Mouse (Mus musculus) heart, adult 10 weeks (tissue): ENCODE results near the gene Doc2b. TPM values are rescaled to one million over a fixed set of nuclear protein-coding genes. Genes with fewer than 3 reads are reported as not detected.

Experiments
- polyA plus RNA-seq: library from polyadenylated mRNA; stranded (reverse); fragments of 350-450 nt; fragmentation: Illumina TruSeq; extraction: RNeasy Lipid Tissue Mini Kit (QIAGEN cat#74804); gene quantifications from one replicate; pipeline ENCODE4 v1.2.3, GENCODE M21; 2014; ENCODE audit warnings: low read depth, low replicate concordance

Gene Doc2b
- polyA plus RNA-seq = 0.42 TPM

DNA sequence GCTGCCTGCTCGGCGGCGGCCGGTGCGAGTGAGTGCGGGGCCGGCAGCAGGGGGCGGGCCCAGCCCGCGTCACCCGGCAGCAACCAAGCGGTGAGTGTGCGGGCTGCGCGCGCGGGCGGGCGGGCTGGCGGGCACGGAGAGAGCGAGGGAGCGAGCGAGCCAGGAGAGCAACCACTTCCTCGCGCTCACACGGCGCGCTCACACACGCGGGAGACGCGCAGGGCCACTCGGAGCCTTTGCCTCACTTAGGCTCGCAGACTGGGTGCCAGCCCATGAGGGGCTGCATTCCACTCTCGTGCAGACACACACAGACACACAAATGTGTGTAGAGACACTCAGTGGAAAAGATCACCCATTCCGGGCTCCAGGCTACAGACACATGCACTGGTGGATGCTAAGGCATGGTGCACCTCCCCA is at the start of gene Doc2b:
Gene Doc2b, minus strand, starts transcription at position 21 of the 417 bp plus-strand sequence.

GRCm38 (mm10) chr11:75732434-75733226 is 63.2 kb downstream of the Doc2b start, which contains the start of gene Ywhae:
Ywhae (plus strand) TSS chr11:75732869.

Other genes starting within 250 kb of the Doc2b start
- 81.4 TPM for gene Pitpna, start 208.0 kb downstream of the Doc2b start, polyA plus RNA-seq
- 38.5 TPM for gene Inpp5k, start 165.1 kb downstream of the Doc2b start, polyA plus RNA-seq
- gene Myo1c, start 145.5 kb downstream of the Doc2b start, polyA plus RNA-seq = 71.2 TPM
- 68.1 TPM for gene Crk, start 116.8 kb downstream of the Doc2b start, polyA plus RNA-seq
- gene Ywhae, start 63.2 kb downstream of the Doc2b start, polyA plus RNA-seq = 378 TPM
- gene Rph3al, start 142.4 kb upstream of the Doc2b start, polyA plus RNA-seq = 6.8 TPM
- gene 1700016K19Rik, start 203.9 kb upstream of the Doc2b start, polyA plus RNA-seq = not detected
- 26.2 TPM for gene Rflnb, start 231.7 kb upstream of the Doc2b start, polyA plus RNA-seq